Mouse (Mus musculus) midbrain, postnatal 0 days (tissue): ENCODE measurements around the gene P2rx4. TPM values are rescaled to one million over a fixed set of nuclear protein-coding genes. Genes with fewer than 3 reads are reported as not detected.

Experiments used
- ATAC-seq: fragments of 200-750 bp; cut with Nextera tagmentation; 2 replicates; pipeline ENCODE4 v1.8.0; 2017; ENCODE audit warnings: moderate number of reproducible peaks, mild to moderate bottlenecking, moderate TSS enrichment, moderate library complexity; ENCODE audit not compliant: low FRiP score
- DNase-seq: peaks from one replicate; pipeline ENCODE4 v3.0.0-alpha.2; 2015; ENCODE audit warnings: low spot score
- H3K27ac ChIP-seq: fragments of 300-500 bp; sonication (generic); 2 replicates; pipeline ENCODE4 v1.5.1; 2014; ENCODE audit warnings: low read depth, mild to moderate bottlenecking, low read length, mixed read lengths
- H3K27me3 ChIP-seq: fragments of 300-500 bp; sonication (generic); 2 replicates; pipeline ENCODE4 v1.6.1; 2014; ENCODE audit warnings: low read length, control low read depth, mixed read lengths; ENCODE audit not compliant: insufficient read depth
- H3K36me3 ChIP-seq: fragments of 300-500 bp; sonication (generic); 2 replicates; pipeline ENCODE4 v1.6.1; 2014; ENCODE audit warnings: low read length, control low read depth, mixed read lengths; ENCODE audit not compliant: insufficient read depth
- H3K4me1 ChIP-seq: fragments of 300-500 bp; sonication (generic); 2 replicates; pipeline ENCODE4 v1.6.1; 2014; ENCODE audit warnings: mild to moderate bottlenecking, control low read depth, antibody characterized with exemption, low read length, mixed read lengths; ENCODE audit not compliant: insufficient read depth
- H3K4me2 ChIP-seq: fragments of 300-500 bp; sonication (generic); 2 replicates; pipeline ENCODE4 v1.6.1; 2014; ENCODE audit warnings: low read depth, mild to moderate bottlenecking, low read length, mixed read lengths; ENCODE audit not compliant: poor library complexity, severe bottlenecking
- H3K4me3 ChIP-seq: fragments of 300-500 bp; sonication (generic); 2 replicates; pipeline ENCODE4 v1.5.1; 2014; ENCODE audit warnings: low read depth, mild to moderate bottlenecking, low read length, moderate library complexity
- H3K9ac ChIP-seq: fragments of 300-500 bp; sonication (generic); replicated peaks from 2 replicates; pipeline ENCODE4 v1.6.1; 2014; ENCODE audit warnings: mild to moderate bottlenecking, low read length, moderate library complexity, mixed read lengths; ENCODE audit not compliant: poor library complexity, severe bottlenecking
- H3K9me3 ChIP-seq: fragments of 300-500 bp; sonication (generic); 2 replicates; pipeline ENCODE4 v1.6.1; 2016; ENCODE audit warnings: low read length, control low read depth
- CTCF ChIP-seq: IDR thresholded peaks from 2 replicates; pipeline ENCODE4 v1.5.1; 2016; ENCODE audit warnings: antibody characterized with exemption, mild to moderate bottlenecking
- WGBS: fragments of 180-500 bp; shearing (Covaris S2); extraction: QIAGEN DNeasy Blood & Tissue Kit; methylation state at CpG from one replicate; pipeline ENCODE4 v1.1.7; 2014; 5-methylcytosine and 5-hydroxymethylcytosine counted together
- polyA plus RNA-seq: library from polyadenylated mRNA; unstranded; fragments of >200 nt; fragmentation: Nextera tagmentation; extraction: Ambion mirVana; gene quantifications from 2 replicates; pipeline ENCODE4 v1.2.1, GENCODE M21; 2015
- total RNA-seq: library from RNA; depleted of rRNA; stranded (reverse); fragments of >200 nt; gene quantifications from 2 replicates; pipeline ENCODE4 v1.2.3, GENCODE M21; 2014

Gene P2rx4
- total and polyA plus RNA-seq, 2 experiments from 2014 or later, result 16.1 to 19.4 TPM

GRCm38 (mm10) chr5:122687391-122687790 lies 20.0 kb upstream of the P2rx4 start:
- TF ChIP-seq CTCF, result no peak
- Histone ChIP-seq H3K36me3 (no peaks in the 10 kb centered on the region), H3K9me3 (no peaks in the 10 kb centered on the region), H3K27me3 (no peaks in the 10 kb centered on the region), H3K9ac (no peak overlapping the region), H3K4me3 (no peak overlapping the region), H3K4me2 (no peak overlapping the region), H3K27ac (no peak overlapping the region), H3K4me1 (no peaks in the 10 kb centered on the region)
- no peak for DNase-seq
- ATAC-seq, result no peak
- 87% methylated on average over 4 of the region's 4 CpGs for WGBS

GRCm38 (mm10) chr5:122689153-122689552 lies 18.2 kb upstream of the P2rx4 start:
- DNase-seq, result no peak
- H3K9me3 ChIP-seq, result no peaks in the 10 kb centered on the region
- no peak overlapping the region for H3K27ac ChIP-seq
- no peaks in the 10 kb centered on the region for H3K36me3 ChIP-seq
- H3K9ac ChIP-seq, result no peak overlapping the region
- no peak for ATAC-seq
- TF ChIP-seq CTCF, result no peak
- H3K4me3 ChIP-seq, result no peak overlapping the region
- no peaks in the 10 kb centered on the region for H3K4me1 ChIP-seq
- WGBS, result 90% methylated on average over 7 of the region's 7 CpGs
- H3K4me2 ChIP-seq, result no peak overlapping the region
- H3K27me3 ChIP-seq, result no peaks in the 10 kb centered on the region

- H3K4me1 ChIP-seq, result no peaks in the 10 kb centered on the region
- no peaks in the 10 kb centered on the region for H3K27me3 ChIP-seq
- H3K4me3 ChIP-seq, result no peak overlapping the region
- no peaks in the 10 kb centered on the region for H3K9me3 ChIP-seq
- TF ChIP-seq CTCF, result no peak
- no peak for ATAC-seq
- no peak overlapping the region for H3K9ac ChIP-seq
- H3K27ac ChIP-seq, result no peak overlapping the region
- DNase-seq, result no peak
- WGBS, result 52% methylated on average over 6 of the region's 6 CpGs
- H3K36me3 ChIP-seq, result no peaks in the 10 kb centered on the region
- no peak overlapping the region for H3K4me2 ChIP-seq
These were observed 16.9 kb upstream of the P2rx4 start for GRCm38 (mm10) chr5:122690486-122690885.

- Histone ChIP-seq H3K4me3 (no peak overlapping the region), H3K27ac (peak overlapping the region; percentile 18; the same call in 1 of the 2 replicates), H3K4me1 (no peaks in the 10 kb centered on the region), H3K9me3 (no peaks in the 10 kb centered on the region), H3K9ac (no peak overlapping the region), H3K36me3 (no peaks in the 10 kb centered on the region), H3K27me3 (no peaks in the 10 kb centered on the region), H3K4me2 (no peak overlapping the region)
- DNase-seq, result peak; percentile 82
- 24% methylated on average over 13 of the region's 13 CpGs for WGBS
- no peak for TF ChIP-seq CTCF
- peak; percentile 58; the same call in 1 of the 2 replicates for ATAC-seq
These were observed 13.7 kb upstream of the P2rx4 start for GRCm38 (mm10) chr5:122693431-122694207.

GRCm38 (mm10) chr5:122695516-122695915 lies 11.8 kb upstream of the P2rx4 start:
- Histone ChIP-seq H3K9me3 (no peaks in the 10 kb centered on the region), H3K4me2 (no peak overlapping the region), H3K27me3 (no peaks in the 10 kb centered on the region), H3K36me3 (no peaks in the 10 kb centered on the region), H3K27ac (no peak overlapping the region), H3K4me1 (no peaks in the 10 kb centered on the region), H3K9ac (no peak overlapping the region), H3K4me3 (no peak overlapping the region)
- 66% methylated on average over 8 of the region's 8 CpGs for WGBS
- peak; percentile 83 for DNase-seq
- ATAC-seq, result no peak
- no peak for TF ChIP-seq CTCF

GRCm38 (mm10) chr5:122698041-122698700 lies 9.2 kb upstream of the P2rx4 start:
- no peak for DNase-seq
- Histone ChIP-seq H3K9ac (no peak overlapping the region), H3K4me3 (no peak overlapping the region), H3K27ac (no peak overlapping the region), H3K4me2 (no peak overlapping the region), H3K4me1 (no peaks in the 10 kb centered on the region), H3K36me3 (no peaks in the 10 kb centered on the region), H3K9me3 (no peaks in the 10 kb centered on the region), H3K27me3 (no peaks in the 10 kb centered on the region)
- ATAC-seq, result no peak
- TF ChIP-seq CTCF, result no peak
- 91% methylated on average over 10 of the region's 10 CpGs for WGBS
